Mouse (Mus musculus) megakaryocyte, embryonic 14.5 days (primary cell): ENCODE data around the gene Lgals3bp. TPM values are rescaled to one million over a fixed set of nuclear protein-coding genes. Genes with fewer than 3 reads are reported as not detected.
A peak's percentile ranks its signal among the peaks of the same experiment; 100 is the strongest.

ENCODE experiments used
- H3K27me3 ChIP-seq: replicated peaks from 2 replicates; pipeline ENCODE3; 2012; ENCODE audit warnings: inconsistent platforms
- H3K36me3 ChIP-seq: replicated peaks from 2 replicates; pipeline ENCODE3; 2012; ENCODE audit warnings: low read length, inconsistent platforms, mixed read lengths
- H3K4me1 ChIP-seq: 2 replicates; pipeline ENCODE4 v1.6.1; 2012; ENCODE audit warnings: inconsistent platforms
- H3K4me3 ChIP-seq: replicated peaks from 2 replicates; pipeline ENCODE3; 2012; ENCODE audit warnings: moderate library complexity, mild to moderate bottlenecking, inconsistent platforms
- H3K9me3 ChIP-seq: 2 replicates; pipeline ENCODE4 v1.6.1; 2012; ENCODE audit warnings: inconsistent platforms
- FLI1 ChIP-seq: IDR thresholded peaks from 2 replicates; pipeline ENCODE4 v1.6.1; 2012; ENCODE audit warnings: low read length, inconsistent platforms, mixed read lengths
- GATA1 ChIP-seq: IDR thresholded peaks from 3 replicates; pipeline ENCODE4 v1.6.1; 2012; ENCODE audit warnings: mixed read lengths, low read length, inconsistent platforms, borderline replicate concordance
- polyA plus RNA-seq: library from polyadenylated mRNA; stranded (reverse); fragments of >175 nt; gene quantifications from 2 replicates; pipeline ENCODE4 v1.2.3, GENCODE M21; 2012; ENCODE audit warnings: low replicate concordance; ENCODE audit not compliant: insufficient read depth

Lgals3bp gene
- polyA plus RNA-seq = 84.6 and 224 TPM in 2 replicates

DNA sequence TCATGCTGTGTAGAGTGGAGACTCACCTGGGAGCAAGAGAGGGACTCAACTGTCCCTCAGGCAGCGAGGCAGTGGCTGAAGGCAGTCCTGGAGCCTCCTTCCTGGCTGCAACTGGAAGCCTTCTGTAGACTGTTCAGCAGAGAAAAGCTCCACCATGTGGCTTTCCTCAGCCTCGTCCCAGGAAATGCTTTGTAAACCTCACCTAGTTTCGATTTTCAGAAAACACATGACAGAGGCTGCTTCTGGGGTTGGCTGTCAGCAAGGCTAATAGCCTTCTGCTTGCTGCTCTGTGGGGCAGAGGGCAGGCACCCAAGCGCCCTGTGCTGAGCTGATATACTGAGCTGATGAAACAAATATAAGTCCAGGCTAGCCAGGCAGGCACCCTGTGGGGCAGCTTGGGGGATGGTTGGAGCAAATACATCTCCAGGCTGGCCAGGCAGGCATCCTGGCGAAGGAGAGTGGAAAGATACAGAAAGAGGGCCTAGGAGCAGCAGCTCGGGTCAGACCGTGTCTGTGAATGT lies at the start of gene Lgals3bp:
Lgals3bp (minus strand) TSS at position 333 of the 521 bp plus-strand sequence.
- Histone ChIP-seq H3K4me3 (peak within 1 kb of the TSS; percentile 95), H3K4me1 (peaks cover 91% of the 10 kb centered on the region), H3K27me3 (no peaks in the 10 kb centered on the region), H3K9me3 (no peaks in the 10 kb centered on the region; the same call in 1 of the 2 replicates), H3K36me3 (peaks cover 64% of the 10 kb centered on the region)
- TF ChIP-seq FLI1 (no peak), GATA1 (no peak)

DNA sequence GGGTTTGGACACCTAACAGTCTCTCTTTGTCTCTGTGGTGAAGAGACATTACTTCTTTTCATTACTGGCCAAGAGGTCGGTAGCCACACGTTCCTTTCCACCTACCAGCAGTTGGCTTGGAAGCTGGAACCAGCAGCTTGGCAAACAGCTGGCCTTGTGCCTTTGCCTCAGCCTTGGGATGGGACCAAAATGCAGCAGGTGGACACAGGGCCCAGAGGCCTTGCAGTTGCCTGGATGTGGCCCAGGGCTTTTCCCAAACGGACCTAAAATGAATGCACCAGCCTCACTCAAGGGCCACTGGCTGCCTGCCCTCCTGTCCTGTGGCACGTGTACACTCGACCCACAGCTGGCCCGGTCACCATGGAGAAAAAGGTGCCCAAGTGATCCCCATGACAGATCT lies 49.3 kb upstream of the Lgals3bp start:
- Histone ChIP-seq H3K4me1 (peaks cover 74% of the 10 kb centered on the region), H3K36me3 (no peaks in the 10 kb centered on the region), H3K4me3 (no peak overlapping the region), H3K9me3 (0 out of 2 replicates have a peak, but pooled peaks cover 4% of the 10 kb centered on the region), H3K27me3 (peaks cover 22% of the 10 kb centered on the region)
- TF ChIP-seq FLI1 (no peak), GATA1 (no peak)

DNA sequence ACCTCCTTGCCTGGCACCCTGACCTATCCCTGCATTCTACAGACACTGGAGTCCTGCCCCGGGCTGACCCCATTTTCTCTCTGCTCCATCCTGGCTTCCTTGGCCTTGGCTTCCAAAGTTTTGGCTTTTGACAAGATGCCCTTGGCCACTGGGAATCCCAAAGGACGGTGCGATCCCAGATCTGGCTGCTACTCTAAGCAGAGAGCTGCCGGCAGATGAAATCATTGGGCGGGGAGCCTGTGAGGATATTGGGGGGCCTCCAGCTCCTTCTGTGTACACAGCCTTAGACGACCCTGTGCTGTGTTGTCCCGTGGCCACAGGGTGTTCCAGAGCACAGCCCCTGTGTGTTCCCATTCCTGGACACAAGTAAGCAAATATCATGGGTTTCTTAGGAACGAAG lies 46.5 kb upstream of the Lgals3bp start:
- H3K27me3 ChIP-seq = peaks cover 37% of the 10 kb centered on the region
- peaks cover 63% of the 10 kb centered on the region for H3K4me1 ChIP-seq
- 0 out of 2 replicates have a peak, but pooled peaks cover 2% of the 10 kb centered on the region for H3K9me3 ChIP-seq
- no peak overlapping the region for H3K4me3 ChIP-seq
- no peaks in the 10 kb centered on the region for H3K36me3 ChIP-seq
- no peak for TF ChIP-seq GATA1
- no peak for TF ChIP-seq FLI1

DNA sequence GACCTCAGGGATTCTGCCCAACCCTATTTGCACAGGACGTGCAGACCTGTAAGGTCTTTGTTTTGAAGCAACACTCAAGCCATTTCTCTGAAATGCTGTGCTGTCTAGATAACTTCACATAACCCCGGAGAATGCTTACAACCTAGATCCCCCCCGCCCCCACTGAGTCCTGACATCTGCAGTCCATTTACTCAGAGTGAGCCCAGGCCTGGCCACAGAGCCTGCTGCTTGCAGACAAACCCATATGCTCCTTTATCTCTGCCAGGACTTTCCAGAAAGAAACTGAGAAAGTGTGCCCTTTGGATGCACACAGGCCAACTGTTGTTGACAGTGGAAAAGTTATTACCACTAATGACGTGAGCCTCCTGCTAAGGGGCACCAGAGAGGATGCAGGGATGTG lies 45.5 kb upstream of the Lgals3bp start:
- H3K4me3 ChIP-seq = no peak overlapping the region
- no peaks in the 10 kb centered on the region for H3K9me3 ChIP-seq
- H3K4me1 ChIP-seq = peaks cover 61% of the 10 kb centered on the region
- peaks cover 40% of the 10 kb centered on the region for H3K27me3 ChIP-seq
- no peaks in the 10 kb centered on the region for H3K36me3 ChIP-seq
- TF ChIP-seq FLI1 (no peak), GATA1 (no peak)

DNA sequence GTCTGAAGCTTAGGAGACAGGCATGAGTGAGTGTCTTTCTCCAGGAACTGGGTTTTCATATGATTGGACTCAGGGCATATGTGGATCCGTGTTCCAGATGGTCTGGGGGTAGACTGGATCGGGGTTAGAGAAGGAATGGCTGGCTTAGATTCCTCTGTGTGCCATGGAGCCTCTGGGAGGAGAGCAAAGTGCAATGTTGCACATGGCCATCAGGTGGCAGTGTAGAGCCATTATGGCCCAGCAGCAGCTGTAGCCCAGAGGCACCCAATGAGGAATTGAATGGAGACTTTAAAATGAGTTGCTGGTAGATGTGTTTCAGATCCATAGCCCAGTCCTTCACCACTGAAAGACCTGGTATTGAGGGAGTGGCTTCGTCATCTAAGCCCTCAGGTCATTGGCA lies 44.0 kb upstream of the Lgals3bp start:
- Histone ChIP-seq H3K4me1 (peaks cover 55% of the 10 kb centered on the region), H3K4me3 (no peak overlapping the region), H3K27me3 (peaks cover 40% of the 10 kb centered on the region), H3K36me3 (no peaks in the 10 kb centered on the region), H3K9me3 (no peaks in the 10 kb centered on the region)
- no peak for TF ChIP-seq FLI1
- no peak for TF ChIP-seq GATA1

DNA sequence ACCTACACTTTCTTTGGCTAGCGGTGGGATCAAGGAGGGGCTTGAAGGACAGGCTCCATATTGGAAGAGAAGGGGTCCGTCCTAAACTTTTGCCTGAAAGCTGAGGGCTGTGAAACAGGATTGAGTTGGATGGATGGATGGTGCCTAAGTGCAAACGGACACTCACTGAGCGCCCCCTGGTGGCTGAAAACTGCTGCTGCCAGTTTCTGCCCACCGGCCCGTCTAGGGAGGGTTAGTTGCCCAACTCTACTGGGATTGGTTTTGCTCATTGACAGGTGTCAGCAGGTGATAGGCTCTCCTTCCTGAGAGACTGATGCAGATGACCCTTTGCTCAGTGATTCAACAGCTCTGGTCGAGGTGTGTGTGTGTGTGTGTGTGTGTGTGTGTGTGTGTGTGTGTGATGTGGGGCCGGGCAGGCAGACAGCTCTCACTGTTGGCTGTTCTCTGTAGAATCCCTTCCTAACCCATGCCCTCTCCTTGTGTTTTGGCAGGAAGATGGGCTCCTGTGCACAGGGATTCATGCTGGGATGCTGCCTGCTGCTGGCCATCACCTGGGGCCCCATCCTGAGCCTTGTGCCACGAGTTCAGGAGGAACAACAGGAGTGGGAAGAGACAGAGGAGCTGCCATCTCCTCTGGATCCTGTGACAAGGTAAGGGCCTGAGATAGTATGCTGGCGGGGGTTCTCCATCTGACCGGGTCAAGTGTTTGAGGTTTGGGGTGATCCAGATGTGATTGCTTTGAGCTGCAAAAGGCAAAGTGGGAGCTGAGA lies 41.5 kb upstream of the Lgals3bp start:
- TF ChIP-seq FLI1 = no peak
- TF ChIP-seq GATA1 = no peak
- H3K9me3 ChIP-seq = no peaks in the 10 kb centered on the region
- H3K4me3 ChIP-seq = no peak overlapping the region
- H3K36me3 ChIP-seq = no peaks in the 10 kb centered on the region
- H3K4me1 ChIP-seq = peaks cover 53% of the 10 kb centered on the region
- peaks cover 36% of the 10 kb centered on the region for H3K27me3 ChIP-seq

DNA sequence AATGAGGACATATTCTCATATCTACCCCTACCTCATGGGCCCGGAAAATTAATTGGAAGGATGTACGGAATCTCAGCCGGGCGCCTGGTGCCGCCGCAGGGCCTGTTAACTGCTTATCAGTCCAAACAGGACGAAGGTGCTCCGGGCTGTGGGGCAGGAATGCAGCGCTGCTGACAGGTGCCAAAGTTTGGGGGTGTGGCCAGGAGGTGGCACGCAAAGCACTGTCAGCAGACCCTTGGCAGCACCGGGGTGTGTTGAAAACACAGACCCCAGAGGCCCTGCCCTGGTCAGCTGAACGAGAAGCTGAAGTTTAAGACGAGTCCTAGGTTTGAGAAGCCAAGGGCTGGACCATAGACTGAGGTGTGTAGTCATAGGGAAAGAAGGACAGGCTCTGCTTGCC lies 40.8 kb upstream of the Lgals3bp start:
- Histone ChIP-seq H3K9me3 (no peaks in the 10 kb centered on the region), H3K4me1 (peaks cover 53% of the 10 kb centered on the region), H3K27me3 (peaks cover 34% of the 10 kb centered on the region), H3K36me3 (no peaks in the 10 kb centered on the region), H3K4me3 (no peak overlapping the region)
- TF ChIP-seq FLI1 = no peak

DNA sequence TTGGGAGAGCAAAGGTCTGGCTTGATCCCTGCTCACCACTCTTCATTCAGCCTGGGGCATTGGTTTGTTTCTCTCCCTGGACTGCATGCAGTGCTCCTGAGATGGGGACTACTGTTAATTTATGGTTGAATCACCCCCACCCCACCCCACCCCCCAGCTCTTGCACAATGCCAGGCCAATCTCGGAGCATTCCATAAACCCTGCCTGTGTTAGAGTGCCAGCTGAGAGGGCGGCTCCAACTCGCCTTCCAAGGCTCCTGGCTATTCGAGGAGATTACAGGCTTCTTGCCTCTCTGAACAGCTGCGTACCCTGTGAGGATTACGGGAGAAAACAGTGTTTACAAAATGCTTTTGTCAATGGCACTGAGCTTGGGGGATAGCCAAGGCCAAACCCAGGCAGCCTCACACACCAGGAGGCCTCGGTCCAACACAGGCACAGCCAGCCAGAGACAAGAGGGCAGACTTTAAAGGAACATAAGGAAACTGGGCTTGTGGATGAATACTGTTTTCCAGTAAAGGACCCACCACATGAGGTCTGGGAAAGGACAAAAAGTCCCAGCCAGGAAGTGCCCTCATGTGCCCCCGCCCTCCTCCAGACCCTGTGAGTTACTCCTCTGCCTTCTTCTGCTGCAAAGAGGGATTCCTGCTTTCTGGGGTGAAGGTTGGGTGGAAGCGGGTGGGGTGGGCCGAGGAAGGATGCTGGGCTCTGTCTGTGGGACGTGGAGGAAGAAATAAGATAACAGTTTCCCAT lies 36.9 kb upstream of the Lgals3bp start:
- Histone ChIP-seq H3K27me3 (peaks cover 50% of the 10 kb centered on the region), H3K4me1 (peaks cover 53% of the 10 kb centered on the region), H3K4me3 (no peak overlapping the region), H3K36me3 (no peaks in the 10 kb centered on the region), H3K9me3 (no peaks in the 10 kb centered on the region)
- TF ChIP-seq FLI1 = no peak
- no peak for TF ChIP-seq GATA1

DNA sequence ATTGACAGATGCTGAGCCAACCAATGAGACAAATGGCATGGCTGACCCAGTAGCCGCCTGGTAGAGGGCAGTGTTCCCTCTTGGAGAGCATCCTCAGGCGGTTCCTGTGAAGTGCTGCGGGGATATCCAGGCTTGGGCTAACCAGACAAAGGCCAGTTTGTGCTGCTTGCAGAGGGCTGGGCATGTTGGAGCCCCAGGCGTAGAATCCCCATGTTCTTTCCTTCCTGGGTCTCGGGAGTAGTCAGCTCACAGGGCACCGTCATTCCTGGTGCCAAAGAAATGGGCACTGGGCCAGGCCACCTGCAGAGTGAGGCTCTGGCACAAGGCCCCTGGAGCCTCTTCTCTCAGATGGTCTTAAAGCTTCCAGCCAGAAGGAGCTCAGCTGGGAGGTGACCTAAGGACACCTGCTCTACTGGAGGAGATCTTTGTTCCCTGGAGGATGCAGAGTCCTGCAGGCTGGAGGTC lies 34.6 kb upstream of the Lgals3bp start:
- Histone ChIP-seq H3K27me3 (peaks cover 55% of the 10 kb centered on the region), H3K36me3 (no peaks in the 10 kb centered on the region), H3K4me1 (peaks cover 61% of the 10 kb centered on the region), H3K4me3 (no peak overlapping the region), H3K9me3 (no peaks in the 10 kb centered on the region)
- TF ChIP-seq FLI1 (no peak), GATA1 (no peak)

DNA sequence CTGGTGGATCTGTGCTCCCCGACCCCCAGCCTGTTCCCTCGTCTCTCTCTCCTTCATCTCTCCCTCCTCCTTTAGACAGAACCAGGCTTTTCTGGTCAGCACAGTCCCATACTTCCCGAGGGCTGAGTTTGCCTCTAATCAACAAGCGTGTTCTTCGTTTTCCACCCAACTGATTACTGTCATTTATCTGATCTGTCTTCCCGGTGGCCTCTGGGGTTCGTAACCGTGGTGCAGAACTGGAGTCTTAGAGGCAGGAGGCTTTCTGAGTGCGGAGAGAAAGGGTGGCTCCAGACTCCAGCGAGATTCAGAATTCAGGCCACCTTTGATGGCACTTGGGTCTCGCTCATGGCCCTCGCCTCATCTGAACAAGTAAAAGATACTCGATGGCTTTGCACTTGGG lies 32.2 kb upstream of the Lgals3bp start:
- Histone ChIP-seq H3K4me3 (no peak overlapping the region), H3K9me3 (no peaks in the 10 kb centered on the region), H3K36me3 (no peaks in the 10 kb centered on the region), H3K27me3 (peaks cover 61% of the 10 kb centered on the region), H3K4me1 (peaks cover 53% of the 10 kb centered on the region)
- no peak for TF ChIP-seq FLI1
- TF ChIP-seq GATA1 = no peak
